8 mouse cellular contexts compared by ENCODE assay signal in genomic region chr12:71577349-71577748, GRCm38 (mm10).
A peak's percentile ranks its signal among the peaks of the same experiment; 100 is the strongest.
DNase-seq lines count a peak whose midpoint lies in the region; ATAC-seq lines count a peak whose summit lies in the region.

No protein-coding gene starts in this region.

- peaks cover 22% of the 10 kb centered on the region for H3K4me1 ChIP-seq in heart, embryonic 12.5 days (replicated peaks)
- H3K4me1 ChIP-seq in kidney, embryonic 15.5 days = peaks cover 42% of the 10 kb centered on the region
- H3K4me1 ChIP-seq in stomach, embryonic 16.5 days (ENCODE audit: control insufficient read depth, insufficient read depth, low read length) = 0 out of 2 replicates have a peak, but pooled peaks cover 3% of the 10 kb centered on the region

- H3K9me3 ChIP-seq in heart, embryonic 12.5 days (replicated peaks) = no peaks in the 10 kb centered on the region
- no peaks in the 10 kb centered on the region for H3K9me3 ChIP-seq in kidney, embryonic 15.5 days (replicated peaks)
- H3K9me3 ChIP-seq in stomach, embryonic 16.5 days (replicated peaks; ENCODE audit: control insufficient read depth, low read length) = no peaks in the 10 kb centered on the region

- no peaks in the 10 kb centered on the region for H3K36me3 ChIP-seq in heart, embryonic 12.5 days
- H3K36me3 ChIP-seq in kidney, embryonic 15.5 days = no peaks in the 10 kb centered on the region
- H3K36me3 ChIP-seq in stomach, embryonic 16.5 days (ENCODE audit: control insufficient read depth, insufficient read depth, low read length) = no peaks in the 10 kb centered on the region

- WGBS in heart, embryonic 12.5 days = 3% methylated on average over 9 of the region's 9 CpGs
- WGBS in kidney, embryonic 15.5 days = 2% methylated on average over 9 of the region's 9 CpGs
- WGBS in stomach, embryonic 16.5 days = 2% methylated on average over 9 of the region's 9 CpGs

- peak overlapping the region; percentile 46 for H3K4me3 ChIP-seq in heart, embryonic 12.5 days
- peak overlapping the region; percentile 34 for H3K4me3 ChIP-seq in kidney, embryonic 15.5 days (replicated peaks)
- H3K4me3 ChIP-seq in stomach, embryonic 16.5 days (replicated peaks; ENCODE audit: low read length) = peak overlapping the region; percentile 32

- peak; percentile 31 for DNase-seq in ovary, postnatal 36 days (ENCODE audit: low spot score)
- no peak for DNase-seq in ovary, postnatal 10 days (ENCODE audit: low spot score)
- peak; percentile 11 for DNase-seq in cerebellum, adult 8-10 months
- DNase-seq in lung, postnatal 10 days = peak; percentile 53

- no peaks in the 10 kb centered on the region for H3K27me3 ChIP-seq in heart, embryonic 12.5 days (replicated peaks)
- H3K27me3 ChIP-seq in kidney, embryonic 15.5 days = no peaks in the 10 kb centered on the region
- no peaks in the 10 kb centered on the region for H3K27me3 ChIP-seq in stomach, embryonic 16.5 days (ENCODE audit: control insufficient read depth, insufficient read depth, low read length)

- no peak for ATAC-seq in heart, embryonic 12.5 days (ENCODE audit: insufficient number of reproducible peaks, low FRiP score)
- peak; percentile 90 for ATAC-seq in kidney, embryonic 15.5 days (replicated peaks; ENCODE audit: low FRiP score)
- ATAC-seq in stomach, embryonic 16.5 days (ENCODE audit: insufficient read depth, low FRiP score) = peak; percentile 85
- no peak for ATAC-seq in monocyte, adult 5-6 weeks (replicated peaks; ENCODE audit: insufficient number of reproducible peaks, low FRiP score, low TSS enrichment, poor library complexity, severe bottlenecking)

- H3K27ac ChIP-seq in heart, embryonic 12.5 days (ENCODE audit: poor library complexity, severe bottlenecking) = no peak overlapping the region
- H3K27ac ChIP-seq in kidney, embryonic 15.5 days = no peak overlapping the region
- H3K27ac ChIP-seq in stomach, embryonic 16.5 days (ENCODE audit: low read length) = no peak overlapping the region

- H3K4me2 ChIP-seq in heart, embryonic 12.5 days = peak overlapping the region; percentile 81
- peak overlapping the region; percentile 66 for H3K4me2 ChIP-seq in kidney, embryonic 15.5 days
- peak overlapping the region; percentile 53 for H3K4me2 ChIP-seq in stomach, embryonic 16.5 days (ENCODE audit: low read depth, low read length)

- H3K9ac ChIP-seq in heart, embryonic 12.5 days = peak overlapping the region; percentile 60
- H3K9ac ChIP-seq in kidney, embryonic 15.5 days = no peak overlapping the region
- no peak overlapping the region; the same call in 1 of the 2 replicates for H3K9ac ChIP-seq in stomach, embryonic 16.5 days (ENCODE audit: low read length)

Comparison
In these comparisons a context has a peak if more than half of its experiments do, and no peak if none do; other contexts are left out.
1. ATAC-seq: peak in kidney, embryonic 15.5 days (single experiment) and stomach, embryonic 16.5 days (single experiment); none in heart, embryonic 12.5 days (single experiment) and monocyte, adult 5-6 weeks (single experiment).
2. Peak in every context shown above with its lines, with median percentiles within 50 percentile points of each other: H3K4me2 ChIP-seq and H3K4me3 ChIP-seq.